Mouse (Mus musculus) stomach, postnatal 0 days (tissue): ENCODE results near the gene Lgals12.

Experiments used
- CTCF ChIP-seq: IDR thresholded peaks from 2 replicates; pipeline ENCODE4 v1.5.1; 2016; ENCODE audit warnings: antibody characterized with exemption, low read depth, mild to moderate bottlenecking, moderate library complexity
- EP300 ChIP-seq: optimal IDR thresholded peaks from 2 replicates; pipeline ENCODE3; 2016; ENCODE audit warnings: antibody characterized with exemption

DNA sequence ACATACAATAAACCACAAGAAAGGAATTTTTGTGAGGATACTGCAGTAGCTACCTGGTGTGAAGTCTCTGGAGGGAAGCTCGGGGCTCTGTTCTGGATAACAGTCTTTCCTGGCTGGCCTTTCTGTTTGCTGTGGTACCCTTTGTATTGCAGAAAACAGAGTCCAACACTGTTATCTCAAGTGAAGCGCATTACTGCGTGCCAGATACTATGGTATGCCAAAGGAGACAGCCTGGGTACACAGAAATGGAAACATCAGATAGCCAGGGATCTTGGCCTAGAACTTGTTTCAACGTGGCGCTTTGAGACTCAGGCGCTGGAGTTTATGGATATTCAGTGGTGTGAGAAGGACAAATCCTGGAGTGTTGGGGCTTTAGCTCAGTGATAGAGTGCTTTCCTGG is 21.2 kb downstream of the Lgals12 start:
- TF ChIP-seq CTCF (no peak), EP300 (no peak)
